Mouse (Mus musculus): ENCODE results near the gene Dnah2. TPM values are rescaled to one million over a fixed set of nuclear protein-coding genes. Genes with fewer than 3 reads are reported as not detected.
A peak's percentile ranks its signal among the peaks of the same experiment; 100 is the strongest.

Gene Dnah2
- total and polyA plus RNA-seq, 3 experiments = 0.08 to 0.41 (median 0.23) TPM

DNA sequence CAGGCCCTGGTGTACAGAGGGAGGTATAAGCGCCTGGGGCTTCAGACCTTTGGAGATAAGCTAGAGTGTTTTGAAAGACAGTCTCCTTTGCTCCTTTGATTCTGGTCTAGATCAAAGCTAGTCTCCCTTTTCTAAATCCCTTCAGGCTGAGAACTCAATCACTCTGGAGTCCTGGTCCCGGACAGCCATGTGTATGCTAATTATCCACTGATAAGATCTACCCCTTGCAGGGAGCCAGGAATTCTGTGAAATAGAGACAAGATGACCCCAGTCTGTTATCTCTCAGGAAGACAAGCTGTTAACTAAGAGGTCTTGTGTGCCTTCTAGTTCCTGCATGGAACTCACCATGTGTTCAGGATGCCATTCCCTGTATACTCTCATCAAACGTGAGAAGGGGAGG lies 111.6 kb downstream of the Dnah2 start:
- WGBS = 63% methylated on average over 3 of the region's 3 CpGs
- H3K27ac ChIP-seq = no peak overlapping the region
- no peak overlapping the region for H3K9ac ChIP-seq (ENCODE audit: low read depth, low read length)
- no peaks in the 10 kb centered on the region for H3K36me3 ChIP-seq (ENCODE audit: control insufficient read depth, insufficient read depth, low read length)
- H3K4me1 ChIP-seq (ENCODE audit: control insufficient read depth, insufficient read depth, low read length) = no peaks in the 10 kb centered on the region; the same call in 1 of the 2 replicates
- no peaks in the 10 kb centered on the region for H3K27me3 ChIP-seq (ENCODE audit: control insufficient read depth, insufficient read depth, low read length)
- H3K4me3 ChIP-seq = no peak overlapping the region
- H3K79me2 ChIP-seq (replicated peaks; ENCODE audit: control insufficient read depth, insufficient read depth, low read length) = no peaks in the 10 kb centered on the region
- no peak for DNase-seq
- intact Hi-C loops (cut with DNase I) = no loop called here
- TF ChIP-seq CTCF (IDR thresholded peaks at IDR 0.05) = no peak

GRCm38 (mm10) chr11:69433189-69433588 lies 115.7 kb downstream of the Dnah2 start:
- Histone ChIP-seq H3K4me1 (ENCODE audit: control insufficient read depth, insufficient read depth, low read length) (peaks cover 2% of the 10 kb centered on the region), H3K4me3 (no peak overlapping the region), H3K9ac (ENCODE audit: low read depth, low read length) (no peak overlapping the region), H3K27me3 (ENCODE audit: control insufficient read depth, insufficient read depth, low read length) (no peaks in the 10 kb centered on the region), H3K27ac (no peak overlapping the region), H3K36me3 (ENCODE audit: control insufficient read depth, insufficient read depth, low read length) (no peaks in the 10 kb centered on the region), H3K79me2 (replicated peaks; ENCODE audit: control insufficient read depth, insufficient read depth, low read length) (no peaks in the 10 kb centered on the region)
- DNase-seq = no peak
- 72% methylated on average over 6 of the region's 6 CpGs for WGBS
- intact Hi-C loops (cut with DNase I) = loop anchor here (5.0 kb wide), 1 partner anchor 166 kb away; no protein-coding TSS in a partner anchor
- TF ChIP-seq EP300 (IDR thresholded peaks at IDR 0.05; ENCODE audit: insufficient read depth, low read depth, low read length) (no peak), CTCF (IDR thresholded peaks at IDR 0.05) (no peak), POLR2A (IDR thresholded peaks at IDR 0.05; ENCODE audit: insufficient read depth, low read depth, low read length) (no peak)

GRCm38 (mm10) chr11:69432640-69432982 lies 116.3 kb downstream of the Dnah2 start:
- Histone ChIP-seq H3K4me1 (ENCODE audit: control insufficient read depth, insufficient read depth, low read length) (peaks cover 2% of the 10 kb centered on the region), H3K27ac (no peak overlapping the region), H3K27me3 (ENCODE audit: control insufficient read depth, insufficient read depth, low read length) (no peaks in the 10 kb centered on the region), H3K36me3 (ENCODE audit: control insufficient read depth, insufficient read depth, low read length) (no peaks in the 10 kb centered on the region), H3K79me2 (replicated peaks; ENCODE audit: control insufficient read depth, insufficient read depth, low read length) (no peaks in the 10 kb centered on the region), H3K4me3 (no peak overlapping the region), H3K9ac (ENCODE audit: low read depth, low read length) (no peak overlapping the region)
- no peak for TF ChIP-seq CTCF (IDR thresholded peaks at IDR 0.05)
- no peak for TF ChIP-seq EP300 (IDR thresholded peaks at IDR 0.05; ENCODE audit: insufficient read depth, low read depth, low read length)
- TF ChIP-seq POLR2A (IDR thresholded peaks at IDR 0.05; ENCODE audit: insufficient read depth, low read depth, low read length) = no peak
- intact Hi-C loops (cut with DNase I) = loop anchor here (1.0 to 5.0 kb wide), 3 partner anchors 31 to 165 kb away; no protein-coding TSS in a partner anchor
- 62% methylated on average over 11 of the region's 11 CpGs for WGBS
- DNase-seq = no peak

- no peak overlapping the region for H3K9ac ChIP-seq (ENCODE audit: low read depth, low read length)
- TF ChIP-seq POLR2A (IDR thresholded peaks at IDR 0.05; ENCODE audit: insufficient read depth, low read depth, low read length) (no peak), EP300 (IDR thresholded peaks at IDR 0.05; ENCODE audit: insufficient read depth, low read depth, low read length) (peak; percentile 85; the same call in 1 of the 2 replicates), CTCF (IDR thresholded peaks at IDR 0.05) (peak; percentile 78)
- intact Hi-C loops (cut with DNase I) = loop anchor here (1.0 to 5.0 kb wide), 3 partner anchors 31 to 165 kb away; no protein-coding TSS in a partner anchor
Observed at GRCm38 (mm10) chr11:69431829-69432639, 116.9 kb downstream of the Dnah2 start.

GRCm38 (mm10) chr11:69430631-69431030 lies 118.3 kb downstream of the Dnah2 start:
- no peak for TF ChIP-seq CTCF (IDR thresholded peaks at IDR 0.05)
- TF ChIP-seq EP300 (IDR thresholded peaks at IDR 0.05; ENCODE audit: insufficient read depth, low read depth, low read length) = no peak
- no peak for TF ChIP-seq POLR2A (IDR thresholded peaks at IDR 0.05; ENCODE audit: insufficient read depth, low read depth, low read length)
- Histone ChIP-seq H3K9ac (ENCODE audit: low read depth, low read length) (no peak overlapping the region), H3K27me3 (ENCODE audit: control insufficient read depth, insufficient read depth, low read length) (no peaks in the 10 kb centered on the region), H3K79me2 (replicated peaks; ENCODE audit: control insufficient read depth, insufficient read depth, low read length) (no peaks in the 10 kb centered on the region), H3K36me3 (ENCODE audit: control insufficient read depth, insufficient read depth, low read length) (no peaks in the 10 kb centered on the region), H3K4me1 (ENCODE audit: control insufficient read depth, insufficient read depth, low read length) (peaks cover 2% of the 10 kb centered on the region), H3K27ac (no peak overlapping the region), H3K4me3 (no peak overlapping the region)
- 93% methylated on average over 15 of the region's 15 CpGs for WGBS
- intact Hi-C loops (cut with DNase I) = loop anchor here (5.0 kb wide), 1 partner anchor 163 kb away; no protein-coding TSS in a partner anchor
- DNase-seq = no peak

More at GRCm38 (mm10) chr11:69431829-69432639, 116.9 kb downstream of the Dnah2 start:
- H3K79me2 ChIP-seq (replicated peaks; ENCODE audit: control insufficient read depth, insufficient read depth, low read length) = no peaks in the 10 kb centered on the region
- H3K27me3 ChIP-seq (ENCODE audit: control insufficient read depth, insufficient read depth, low read length) = no peaks in the 10 kb centered on the region
- WGBS = 31% methylated on average over 11 of the region's 11 CpGs
- H3K4me3 ChIP-seq = no peak overlapping the region
- H3K27ac ChIP-seq = no peak overlapping the region
- peak; percentile 59 to 74 for DNase-seq
- H3K36me3 ChIP-seq (ENCODE audit: control insufficient read depth, insufficient read depth, low read length) = no peaks in the 10 kb centered on the region
- H3K4me1 ChIP-seq (ENCODE audit: control insufficient read depth, insufficient read depth, low read length) = peaks cover 2% of the 10 kb centered on the region

- Histone ChIP-seq H3K9ac (ENCODE audit: low read depth, low read length) (no peak overlapping the region), H3K27me3 (ENCODE audit: control insufficient read depth, insufficient read depth, low read length) (no peaks in the 10 kb centered on the region)
Observed at GRCm38 (mm10) chr11:69429313-69429712, 119.6 kb downstream of the Dnah2 start.

More at GRCm38 (mm10) chr11:69429313-69429712, 119.6 kb downstream of the Dnah2 start:
- no peak overlapping the region for H3K27ac ChIP-seq
- no peak overlapping the region for H3K4me3 ChIP-seq
- H3K4me1 ChIP-seq (ENCODE audit: control insufficient read depth, insufficient read depth, low read length) = peaks cover 2% of the 10 kb centered on the region
- WGBS = 27% methylated on average over 2 of the region's 2 CpGs
- DNase-seq = peak in 1 of 2 experiments; percentile 53
- no peaks in the 10 kb centered on the region for H3K36me3 ChIP-seq (ENCODE audit: control insufficient read depth, insufficient read depth, low read length)
- no peaks in the 10 kb centered on the region for H3K79me2 ChIP-seq (replicated peaks; ENCODE audit: control insufficient read depth, insufficient read depth, low read length)
- intact Hi-C loops (cut with DNase I) = no loop called here
- no peak for TF ChIP-seq CTCF (IDR thresholded peaks at IDR 0.05)
- no peak for TF ChIP-seq EP300 (IDR thresholded peaks at IDR 0.05; ENCODE audit: insufficient read depth, low read depth, low read length)
- no peak for TF ChIP-seq POLR2A (IDR thresholded peaks at IDR 0.05; ENCODE audit: insufficient read depth, low read depth, low read length)

Data from heart, adult 2 months (tissue).